Mouse (Mus musculus) gastrocnemius, postnatal 10 days (tissue): ENCODE results near the gene Hyal3. TPM values are rescaled to one million over a fixed set of nuclear protein-coding genes. Genes with fewer than 3 reads are reported as not detected.

Experiments
- DNase-seq: peaks from one replicate; pipeline ENCODE4 v3.0.0; 2021; ENCODE audit warnings: mixed read lengths
- total RNA-seq, 2 experiments: library from RNA; stranded (reverse); gene quantifications; 2 replicates each; pipeline ENCODE4 v1.2.3; 2021

Hyal3 gene
- total RNA-seq, 2 experiments from 2014 or later, result 0.28 to 1.1 TPM

DNA sequence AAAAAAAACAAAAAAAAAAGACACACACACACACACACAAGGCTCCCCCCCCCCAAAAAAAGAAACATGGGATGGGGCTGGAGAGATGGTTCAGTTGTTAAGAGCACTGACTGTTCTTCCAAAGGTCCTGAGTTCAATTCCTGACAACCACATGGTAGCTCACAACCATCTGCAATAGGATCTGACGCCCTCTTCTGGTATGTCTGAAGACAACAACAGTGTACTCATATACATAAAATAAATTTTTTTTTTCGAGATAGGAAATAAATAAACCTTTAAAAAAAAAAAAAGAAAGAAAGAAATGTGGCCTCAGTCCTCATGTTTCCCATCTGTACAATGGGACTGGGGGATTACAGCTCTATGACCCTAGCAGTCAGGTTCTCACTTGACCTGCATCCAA lies 36.8 kb downstream of the Hyal3 start:
- DNase-seq, result no peak

DNA sequence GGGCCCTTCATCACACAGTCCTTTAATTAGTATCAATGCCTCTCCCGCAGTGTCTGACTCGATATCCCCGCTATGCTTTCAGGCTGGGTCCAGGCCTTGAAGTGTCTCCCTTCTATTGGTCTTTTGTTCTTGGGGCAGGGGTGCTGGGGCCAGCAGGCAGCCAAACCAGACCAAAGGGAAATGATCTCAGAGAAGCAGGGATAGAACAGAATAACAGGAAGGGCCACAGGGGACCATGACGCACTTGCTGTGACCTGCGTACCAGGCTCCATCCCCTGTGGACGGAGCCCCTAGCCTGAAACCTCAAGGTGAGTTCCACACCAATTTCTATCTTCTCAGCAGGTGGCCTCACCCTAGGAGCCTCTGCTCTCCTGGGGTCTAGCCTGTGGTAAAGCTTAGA lies 37.5 kb downstream of the Hyal3 start:
- DNase-seq, result no peak

DNA sequence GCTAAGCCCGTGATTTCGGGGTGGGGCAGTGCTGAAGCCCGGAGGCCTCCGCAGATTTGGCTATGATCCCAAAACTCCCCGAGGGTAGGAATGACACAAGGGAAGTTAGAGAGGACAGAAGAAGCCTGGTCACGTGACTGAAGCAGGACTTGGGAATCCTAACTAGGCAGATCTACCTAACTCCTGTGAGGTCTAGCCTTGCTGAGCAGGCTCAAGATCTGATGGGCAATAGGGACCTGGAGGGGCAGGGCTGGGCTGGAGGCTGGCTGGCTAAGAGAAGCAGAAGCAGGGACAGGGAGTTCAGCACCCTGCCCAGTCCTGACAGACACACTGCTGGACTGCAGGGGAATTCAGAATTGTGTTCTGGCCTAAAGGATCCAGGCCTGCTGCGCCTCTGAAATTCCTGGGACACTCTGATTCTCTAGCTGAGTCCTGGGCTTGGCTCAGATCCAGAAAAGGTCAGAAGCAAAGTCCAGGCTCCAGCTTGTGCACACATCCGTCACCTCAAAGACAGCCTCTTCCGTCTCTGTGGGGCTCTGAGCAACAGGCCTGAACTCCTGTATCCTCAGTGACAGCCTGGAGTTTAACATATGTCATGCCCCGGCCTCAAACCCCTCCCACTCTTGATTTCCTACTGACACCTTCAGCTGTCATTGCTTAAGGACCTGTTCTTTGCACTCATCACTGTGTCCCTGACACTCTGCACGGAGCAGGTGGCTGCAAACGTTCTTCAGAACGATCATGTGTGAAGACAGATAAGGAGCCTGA lies 38.3 kb downstream of the Hyal3 start:
- DNase-seq, result peak; percentile 21

DNA sequence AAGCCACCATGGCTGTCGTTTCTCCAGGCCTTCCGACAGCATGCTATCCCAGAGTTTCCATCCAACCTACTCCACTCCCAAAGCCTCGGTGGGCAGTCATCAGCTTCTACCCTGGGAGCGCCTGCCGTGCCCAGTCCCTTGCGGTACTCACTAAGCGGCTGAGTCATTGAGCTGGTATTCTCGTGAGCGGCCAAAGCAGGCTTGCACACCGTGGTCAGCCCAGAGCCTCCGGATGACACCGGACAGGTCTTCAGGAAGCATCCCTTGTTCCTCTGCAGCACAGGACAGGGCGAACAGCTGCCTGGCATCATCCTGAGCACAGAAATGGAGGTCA lies 38.9 kb downstream of the Hyal3 start:
- no peak for DNase-seq

- DNase-seq, result no peak
Measured at GRCm38 (mm10) chr9:107620954-107621353, 40.3 kb downstream of the Hyal3 start.

DNA sequence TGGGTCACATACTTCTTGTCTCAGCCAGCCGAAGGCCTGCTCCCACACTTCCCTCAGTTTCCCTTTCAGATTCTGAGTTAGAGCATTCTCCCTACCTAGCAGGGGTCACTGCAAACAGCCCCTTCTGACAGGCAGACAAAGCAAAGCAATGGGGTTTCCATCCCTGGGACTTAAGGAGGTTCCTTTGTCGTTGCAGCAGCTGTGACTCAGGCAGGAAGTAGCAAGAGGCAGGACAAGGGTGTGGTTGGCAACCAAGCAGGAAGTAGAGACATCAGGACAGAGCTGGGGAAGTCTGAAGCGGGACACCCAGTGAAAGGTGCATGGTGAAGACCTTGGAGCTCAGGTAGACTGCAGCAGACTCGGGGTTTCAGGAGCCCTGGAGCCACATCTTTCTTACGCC lies 43.9 kb downstream of the Hyal3 start:
- DNase-seq, result peak; percentile 7

DNA sequence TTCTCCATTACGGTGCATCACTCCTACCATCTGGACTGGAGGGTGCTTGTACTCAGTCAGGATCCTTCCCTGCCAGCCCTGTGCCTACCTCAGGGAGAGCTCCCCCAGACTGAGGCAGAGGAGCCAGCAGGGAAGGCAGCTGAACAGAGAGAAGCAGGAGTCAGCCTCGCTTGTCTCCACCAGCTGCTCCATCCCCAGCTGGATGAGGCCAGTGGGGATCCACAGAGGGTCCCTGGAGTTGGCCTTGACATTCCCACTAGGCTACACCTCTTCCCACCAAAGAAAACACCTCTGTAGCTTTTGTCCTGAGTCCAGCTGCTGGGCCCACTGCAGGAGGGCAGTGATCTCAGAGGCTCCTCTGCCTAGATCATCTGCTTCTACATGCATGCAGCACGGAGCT lies 44.3 kb downstream of the Hyal3 start:
- DNase-seq, result no peak

DNA sequence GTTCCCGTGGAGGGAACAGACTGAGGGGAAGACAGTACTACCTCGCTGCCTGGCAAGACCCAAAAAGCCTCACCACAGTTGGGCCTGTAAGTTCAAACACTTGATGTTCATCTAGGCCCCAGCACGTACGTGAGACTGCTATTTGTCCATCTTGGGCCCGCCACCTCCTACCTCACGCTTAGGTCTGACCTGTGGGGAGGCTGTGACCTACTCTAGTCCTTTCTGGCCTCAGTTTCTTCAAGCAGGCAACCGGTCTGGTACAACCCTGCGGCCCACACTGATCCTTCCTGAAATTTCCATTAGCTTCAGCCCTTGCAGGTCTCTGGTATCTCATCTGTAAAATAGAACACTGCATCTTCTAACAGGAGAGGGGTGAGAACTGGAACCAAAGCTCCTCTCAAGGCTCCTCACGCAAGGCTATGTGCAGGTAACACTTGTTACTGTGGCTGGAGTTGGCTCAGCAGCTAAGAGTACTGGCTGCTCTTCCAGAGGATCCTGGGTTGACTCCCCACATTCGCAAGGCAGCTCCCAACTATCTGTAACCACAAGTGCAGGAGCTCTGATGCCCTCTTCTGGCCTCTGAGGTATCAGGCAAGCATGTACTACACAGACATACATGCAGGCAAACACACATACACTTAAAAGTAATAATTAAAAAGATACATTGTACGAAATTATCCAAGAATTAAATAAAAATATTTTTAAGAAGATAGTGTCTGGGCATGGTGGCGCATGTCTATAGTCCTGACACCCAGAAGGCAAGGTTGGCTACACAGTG lies 44.9 kb downstream of the Hyal3 start:
- peak; percentile 16 for DNase-seq

DNA sequence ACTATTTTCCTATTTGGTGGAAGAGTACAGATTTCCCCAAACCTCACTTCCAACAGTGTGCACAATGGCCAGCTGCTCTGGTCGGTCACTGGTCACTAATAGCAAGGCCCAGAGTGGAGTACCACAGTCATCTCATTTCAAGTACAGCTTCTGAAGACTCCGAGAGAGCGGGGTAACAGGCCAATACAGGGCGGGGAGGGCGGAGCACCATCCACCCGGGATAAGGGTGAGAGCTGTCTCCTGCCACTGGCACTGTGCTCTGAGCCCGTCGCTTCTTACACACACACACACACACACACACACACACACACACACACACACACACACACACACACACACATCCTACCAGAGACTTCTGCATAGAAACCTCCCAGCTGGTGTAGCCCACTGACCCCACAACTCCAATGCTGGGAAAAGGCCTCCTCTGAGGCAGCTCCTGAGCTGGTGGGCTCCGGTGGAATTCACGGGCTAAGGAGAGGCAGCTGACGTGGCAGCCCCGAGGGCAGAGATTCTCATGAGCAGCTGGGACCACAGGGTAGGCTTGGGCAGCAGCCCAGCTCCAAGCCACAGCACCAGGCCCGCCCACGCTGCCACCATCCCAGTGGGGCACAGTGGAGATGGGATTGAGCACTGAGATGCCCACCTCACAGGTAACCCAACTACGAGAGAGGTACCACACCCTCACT lies 45.7 kb downstream of the Hyal3 start:
- peak; percentile 14 for DNase-seq

GRCm38 (mm10) chr9:107626844-107627277 lies 46.2 kb downstream of the Hyal3 start:
- DNase-seq, result peak; percentile 88

- DNase-seq, result peak; percentile 33
Measured at GRCm38 (mm10) chr9:107627387-107628255, 47.0 kb downstream of the Hyal3 start.

DNA sequence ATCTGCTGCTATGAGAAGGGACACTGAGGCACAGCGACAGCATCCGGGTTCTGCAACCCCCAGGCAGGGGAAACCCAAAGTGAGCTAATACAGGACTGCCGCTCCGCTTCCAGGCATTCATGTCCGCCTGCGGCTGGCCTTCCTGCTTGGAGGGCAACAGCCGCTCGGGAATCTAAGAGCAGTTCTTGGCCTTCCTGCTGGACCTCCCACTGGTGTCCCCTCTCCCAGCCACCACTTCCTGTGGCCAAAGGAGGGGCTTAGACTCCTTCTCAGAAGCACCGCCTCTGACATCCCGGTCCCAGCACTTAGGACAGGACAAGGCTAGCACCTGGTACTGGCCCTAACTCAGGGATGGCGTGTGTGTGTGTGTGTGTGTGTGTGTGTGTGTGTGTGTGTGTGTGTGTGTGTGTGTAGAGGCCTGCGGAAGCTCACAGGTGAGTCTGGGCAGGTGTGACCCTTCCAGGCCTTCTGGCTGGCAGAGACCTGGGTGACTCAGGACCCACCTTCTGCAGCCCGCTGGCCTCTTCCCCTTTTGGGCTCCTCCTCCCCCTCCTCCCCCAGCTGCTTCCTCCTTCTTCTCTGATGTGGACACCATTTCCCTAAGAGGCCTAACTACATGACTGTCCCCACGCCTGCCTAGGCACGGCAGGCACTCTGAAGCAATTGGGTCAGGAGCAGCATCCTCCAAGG lies 48.2 kb downstream of the Hyal3 start:
- DNase-seq, result peak; percentile 31

DNA sequence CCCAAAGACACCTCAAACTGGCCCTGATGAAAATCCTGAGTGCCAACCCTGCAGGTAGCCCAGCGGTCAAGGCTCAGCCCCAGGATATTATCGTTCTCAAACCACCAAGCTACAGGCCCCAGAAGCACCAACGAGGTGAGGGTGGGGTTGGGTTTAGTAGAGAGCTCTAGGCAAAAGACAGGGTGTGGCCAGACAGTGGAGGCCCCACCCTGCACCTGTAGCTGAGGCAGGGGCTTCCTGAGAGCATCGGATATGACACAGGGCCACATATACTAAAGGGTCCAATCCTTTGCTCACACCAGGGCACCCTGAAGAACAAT lies 48.8 kb downstream of the Hyal3 start:
- DNase-seq, result no peak

GRCm38 (mm10) chr9:107629901-107630425 lies 49.3 kb downstream of the Hyal3 start:
- peak; percentile 22 for DNase-seq

DNA sequence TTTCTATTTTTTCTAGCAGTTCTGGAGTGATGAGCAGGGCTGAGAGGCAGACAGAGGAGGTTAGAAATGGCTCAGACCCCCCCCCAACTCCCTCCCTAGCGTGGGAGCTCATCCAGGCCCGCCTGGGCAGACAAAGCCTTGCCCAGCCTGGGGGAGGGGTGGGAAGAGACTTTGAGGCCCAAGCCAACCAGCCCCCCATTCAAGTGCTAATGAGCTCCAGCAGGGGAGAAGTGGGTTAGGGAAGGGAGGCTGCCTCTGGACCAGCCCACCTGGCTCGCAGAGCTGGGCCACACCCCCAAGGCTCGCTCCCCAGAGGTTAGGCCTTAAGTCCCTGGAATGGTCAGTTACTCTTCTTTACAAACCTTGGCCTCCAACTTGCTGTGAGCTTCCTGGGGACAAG lies 50.0 kb downstream of the Hyal3 start:
- peak; percentile 27 for DNase-seq

GRCm38 (mm10) chr9:107631311-107631826 lies 50.8 kb downstream of the Hyal3 start:
- no peak for DNase-seq

- no peak for DNase-seq
Measured at GRCm38 (mm10) chr9:107631861-107632260, 51.2 kb downstream of the Hyal3 start.

- DNase-seq, result peak; percentile 54
Measured at GRCm38 (mm10) chr9:107632478-107632877, 51.9 kb downstream of the Hyal3 start.

GRCm38 (mm10) chr9:107633091-107633660 lies 52.6 kb downstream of the Hyal3 start:
- DNase-seq, result peak; percentile 77

DNA sequence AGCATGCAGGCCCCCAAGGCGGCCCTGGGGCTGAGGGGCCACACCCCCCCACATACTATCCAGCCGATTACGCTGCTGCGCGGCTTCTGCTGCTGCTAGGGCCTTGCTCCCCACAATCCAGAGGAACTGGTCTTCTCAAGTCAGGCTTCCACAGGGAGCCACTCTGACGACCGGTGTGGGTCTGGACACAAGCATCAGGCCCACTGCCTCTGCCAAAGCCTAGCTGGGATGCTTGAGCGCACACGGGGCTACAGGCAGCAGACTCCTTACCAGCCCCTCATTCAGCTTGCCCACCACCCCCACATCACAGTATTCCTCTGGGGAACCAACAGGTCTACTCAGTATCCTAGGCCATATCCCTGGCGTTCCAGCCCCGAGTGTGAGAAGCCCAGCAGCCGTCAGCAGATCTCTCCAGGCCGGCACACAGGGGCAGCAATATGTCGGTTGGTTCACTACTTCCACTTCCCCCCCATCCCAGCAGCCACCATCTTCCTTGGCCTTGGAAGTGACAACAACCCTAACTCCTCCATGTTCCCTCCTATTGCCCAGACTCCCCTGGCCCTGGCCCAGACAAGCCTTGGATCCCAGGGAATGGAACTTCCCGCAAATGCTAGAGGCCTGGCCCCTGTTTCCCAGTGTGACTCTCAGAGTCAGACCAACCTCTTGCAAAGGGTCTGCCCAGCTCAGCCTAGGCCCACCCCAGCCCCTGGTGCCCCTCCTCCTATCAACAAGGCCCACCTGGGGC lies 53.2 kb downstream of the Hyal3 start:
- DNase-seq, result peak; percentile 57
